Mouse (Mus musculus) erythroblast, embryonic 14.5 days (primary cell): ENCODE measurements around the gene AU018091. TPM values are rescaled to one million over a fixed set of nuclear protein-coding genes. Genes with fewer than 3 reads are reported as not detected.
"Not testable (repeated sequence)": the region's sequence is repeated elsewhere in the genome, so short reads cannot be mapped to it uniquely, and the experiment has no call there.

Experiments
- H3K27me3 ChIP-seq: 2 replicates; pipeline ENCODE4 v1.6.1; 2012; ENCODE audit warnings: inconsistent platforms; ENCODE audit not compliant: control insufficient read depth
- H3K36me3 ChIP-seq: 2 replicates; pipeline ENCODE4 v1.6.1; 2012; ENCODE audit warnings: mild to moderate bottlenecking, inconsistent platforms; ENCODE audit not compliant: control insufficient read depth
- H3K4me1 ChIP-seq: 2 replicates; pipeline ENCODE4 v1.6.1; 2012; ENCODE audit warnings: inconsistent platforms; ENCODE audit not compliant: control insufficient read depth
- H3K4me3 ChIP-seq: replicated peaks from 2 replicates; pipeline ENCODE3; 2012; ENCODE audit warnings: moderate library complexity, mild to moderate bottlenecking, inconsistent platforms
- H3K9me3 ChIP-seq: 2 replicates; pipeline ENCODE4 v1.6.1; 2012; ENCODE audit warnings: low read length, inconsistent platforms, mixed read lengths; ENCODE audit not compliant: control insufficient read depth
- GATA1 ChIP-seq: IDR thresholded peaks from 2 replicates; pipeline ENCODE4 v1.6.1; 2012; ENCODE audit warnings: low read length, inconsistent platforms, mixed read lengths
- TAL1 ChIP-seq: IDR thresholded peaks from 3 replicates; pipeline ENCODE4 v1.6.1; 2012; ENCODE audit warnings: low read length, inconsistent platforms, mixed read lengths
- polyA plus RNA-seq: library from polyadenylated mRNA; stranded (reverse); fragments of >175 nt; gene quantifications from 2 replicates; pipeline ENCODE4 v1.2.3, GENCODE M21; 2012

Gene AU018091
- polyA plus RNA-seq, 1 experiment = not detected

- Histone ChIP-seq H3K36me3 (no peaks in the 10 kb centered on the region), H3K9me3 (no peaks in the 10 kb centered on the region), H3K4me3 (no peak overlapping the region), H3K27me3 (no peaks in the 10 kb centered on the region), H3K4me1 (no peaks in the 10 kb centered on the region)
- TF ChIP-seq GATA1 (no peak), TAL1 (no peak)
Measured at GRCm38 (mm10) chr7:3135606-3136005, 33.4 kb downstream of the AU018091 start.

- H3K4me3 ChIP-seq = no peak overlapping the region
- H3K27me3 ChIP-seq = no peaks in the 10 kb centered on the region
- no peaks in the 10 kb centered on the region for H3K36me3 ChIP-seq
- H3K9me3 ChIP-seq = no peaks in the 10 kb centered on the region
- TF ChIP-seq TAL1 = no peak
- no peak for TF ChIP-seq GATA1
- H3K4me1 ChIP-seq = no peaks in the 10 kb centered on the region
Measured at GRCm38 (mm10) chr7:3134654-3135053, 34.3 kb downstream of the AU018091 start.

GRCm38 (mm10) chr7:3130342-3130741 lies 38.7 kb downstream of the AU018091 start:
- Histone ChIP-seq H3K9me3 (no peaks in the 10 kb centered on the region), H3K4me1 (no peaks in the 10 kb centered on the region), H3K27me3 (no peaks in the 10 kb centered on the region), H3K4me3 (no peak overlapping the region), H3K36me3 (no peaks in the 10 kb centered on the region)
- TF ChIP-seq TAL1 = no peak

- H3K36me3 ChIP-seq, H3K27me3 ChIP-seq, H3K4me3 ChIP-seq, H3K4me1 ChIP-seq, H3K9me3 ChIP-seq: not testable (repeated sequence)
Measured at GRCm38 (mm10) chr7:3128564-3128963, 40.4 kb downstream of the AU018091 start.

- H3K4me1 ChIP-seq, H3K36me3 ChIP-seq, H3K9me3 ChIP-seq, H3K4me3 ChIP-seq, H3K27me3 ChIP-seq: not testable (repeated sequence)
Measured at GRCm38 (mm10) chr7:3111193-3111592, 57.8 kb downstream of the AU018091 start.

- H3K36me3 ChIP-seq, H3K4me3 ChIP-seq, H3K27me3 ChIP-seq, H3K9me3 ChIP-seq, H3K4me1 ChIP-seq: not testable (repeated sequence)
Measured at GRCm38 (mm10) chr7:3106516-3107077, 62.4 kb downstream of the AU018091 start.

Other genes starting within 250 kb of the AU018091 start
- not detected in 2 replicates for gene Nlrp12, start 80.5 kb upstream of the AU018091 start, polyA plus RNA-seq
- gene Myadm, start 119.9 kb upstream of the AU018091 start, polyA plus RNA-seq = 0.04 TPM in 1 of 2 replicates, not detected in the other
- gene Prkcg, start 120.0 kb upstream of the AU018091 start, polyA plus RNA-seq = not detected in 2 replicates
- gene Cacng7, start 163.8 kb upstream of the AU018091 start, polyA plus RNA-seq = not detected in 2 replicates
- not detected in 2 replicates for gene Cacng8, start 221.5 kb upstream of the AU018091 start, polyA plus RNA-seq